Mouse (Mus musculus) liver, adult 2 months (tissue): Measurements from ENCODE around the gene Dnmbp.

Experiments used
- CTCF ChIP-seq: fragments of 200-500 bp; IDR thresholded peaks from 2 replicates; pipeline ENCODE4 v1.5.1; 2011; ENCODE audit warnings: low read depth, low read length, control low read depth
- POLR2A ChIP-seq: fragments of 200-500 bp; IDR thresholded peaks from 2 replicates; pipeline ENCODE4 v1.6.1; 2011; ENCODE audit warnings: low read length, control low read depth; ENCODE audit not compliant: insufficient read depth; ENCODE audit errors: extremely low read depth

- TF ChIP-seq POLR2A = no peak
- no peak for TF ChIP-seq CTCF
Observed at GRCm38 (mm10) chr19:43929869-43930268, 10.1 kb downstream of the Dnmbp start.
